Mouse (Mus musculus) liver, embryonic 14.5 days (tissue): Measurements from ENCODE around the gene Ctsf.

Experiments
- CTCF ChIP-seq: IDR thresholded peaks from 2 replicates; pipeline ENCODE4 v1.5.1; 2016; ENCODE audit warnings: antibody characterized with exemption, low read depth, control low read depth
- EP300 ChIP-seq: IDR thresholded peaks from 2 replicates; pipeline ENCODE4 v1.6.1; 2016; ENCODE audit warnings: antibody characterized with exemption, low read depth

DNA sequence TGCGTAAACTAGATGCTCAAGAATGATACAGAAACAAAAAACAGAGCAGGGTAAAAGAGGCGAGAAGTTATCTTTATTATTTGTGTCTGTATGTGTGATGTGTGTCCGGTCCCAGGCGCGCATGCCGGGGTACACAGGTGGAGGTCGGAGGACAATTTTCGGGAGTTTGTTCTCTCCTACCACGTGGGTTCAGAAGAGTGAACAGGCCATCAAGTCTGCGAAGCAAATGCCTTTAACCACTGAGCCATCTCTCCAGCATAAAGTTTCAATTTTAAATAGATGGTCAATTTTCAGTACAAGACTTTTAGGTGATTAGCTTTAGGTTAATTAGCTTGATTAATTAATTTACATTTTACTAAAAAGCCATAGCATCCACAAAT, 24.4 kb downstream of the Ctsf start:
- no peak for TF ChIP-seq CTCF
- no peak for TF ChIP-seq EP300
